Mouse (Mus musculus) bone marrow macrophage, adult 2 months (primary cell): ENCODE measurements around the gene Cadm2.

Source experiments
- CTCF ChIP-seq: IDR thresholded peaks from 2 replicates; pipeline ENCODE4 v1.5.1; 2012; ENCODE audit warnings: low read depth, mild to moderate bottlenecking, low read length, moderate library complexity
- POLR2A ChIP-seq: IDR thresholded peaks from 2 replicates; pipeline ENCODE4 v1.6.1; 2012; ENCODE audit warnings: mild to moderate bottlenecking, low read depth, low read length, borderline replicate concordance

- TF ChIP-seq CTCF: no peak
- TF ChIP-seq POLR2A: no peak
These were observed 458.4 kb downstream of the Cadm2 start for GRCm38 (mm10) chr16:67162211-67162790.
